Mouse (Mus musculus): ENCODE measurements around the gene Gm21970.

The Gm21970 gene

GRCm38 (mm10) chr16:91391421-91391820, at the start of gene Gm21970:
Gm21970 (plus strand) TSS chr16:91391721.
- in situ Hi-C loops (cut with MboI; ENCODE audit: unreplicated experiment in 2 of 2), result loop anchor here in 1 of 2 experiments (5.0 kb wide), 1 partner anchor 34 kb away; no protein-coding TSS in a partner anchor

DNA sequence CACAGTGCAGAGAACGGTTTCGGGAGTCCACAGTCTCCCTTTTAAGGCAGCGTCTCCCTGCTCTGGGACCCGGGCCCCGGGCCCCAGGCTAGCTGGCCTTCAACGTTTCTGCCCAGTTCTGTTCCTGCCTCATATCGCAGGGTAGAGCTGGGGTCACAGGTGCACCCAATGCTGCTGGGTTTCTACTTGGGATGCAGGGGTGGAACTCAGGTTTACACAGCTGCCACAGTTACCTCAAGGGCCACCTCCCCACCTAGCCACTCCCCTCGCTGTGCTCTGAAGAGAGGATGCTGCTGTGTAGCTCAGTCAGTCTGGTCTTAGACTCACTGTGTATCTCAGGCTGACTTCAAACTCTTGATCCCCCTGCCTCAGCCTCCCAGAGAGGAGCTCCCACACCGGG, 45.0 kb upstream of the Gm21970 start:
- in situ Hi-C loops (cut with MboI; ENCODE audit: unreplicated experiment in 2 of 2), result loop anchor here (25.0 kb wide), 4 partner anchors 609 to 1034 kb away; partner anchors contain the start of genes Fam243 (in 1 of the 2), Mis18a (in 1 of the 2), Mrap (in 1 of the 2) and Smim11 (in 1 of the 2)

DNA sequence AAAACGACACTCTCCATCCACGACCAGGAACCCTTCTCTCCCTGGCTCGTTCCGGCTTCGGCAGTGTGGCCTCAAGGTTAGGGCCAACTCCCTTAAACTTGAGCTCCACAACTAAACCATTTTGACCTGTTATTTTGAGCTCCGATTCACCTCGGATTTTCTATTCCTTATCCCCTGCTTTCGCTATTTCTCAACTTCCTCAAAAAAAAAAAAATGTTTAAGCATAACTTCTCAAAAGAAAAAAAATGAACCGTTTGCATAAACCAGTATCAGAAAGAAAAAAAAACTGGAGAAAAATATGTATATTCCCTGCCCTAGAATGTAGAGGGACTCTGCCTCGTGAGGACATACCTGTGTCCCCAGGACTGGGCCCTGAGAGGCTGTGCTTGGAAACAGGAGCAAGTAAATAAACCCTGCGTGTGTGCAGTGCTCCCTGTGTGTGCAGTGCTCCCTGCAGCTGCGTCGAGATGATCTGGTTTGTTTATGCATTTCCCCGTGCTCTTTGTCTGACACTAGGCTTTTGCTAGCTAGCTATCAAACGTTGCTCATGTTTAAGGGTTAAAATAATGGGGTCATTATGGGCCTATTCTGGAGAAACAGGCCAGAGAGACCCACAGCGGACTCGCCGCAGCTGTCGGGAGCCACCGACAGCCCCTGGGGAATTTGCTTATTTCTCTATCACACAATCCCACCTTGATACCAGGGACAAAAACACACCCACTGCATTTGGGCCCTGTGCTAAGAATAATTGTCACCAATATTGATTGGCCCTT, 43.8 kb upstream of the Gm21970 start:
- in situ Hi-C loops (cut with MboI; ENCODE audit: unreplicated experiment in 2 of 2), result loop anchor here (25.0 kb wide), 4 partner anchors 610 to 1035 kb away; partner anchors contain the start of genes Fam243 (in 1 of the 2), Mis18a (in 1 of the 2), Mrap (in 1 of the 2) and Smim11 (in 1 of the 2)

DNA sequence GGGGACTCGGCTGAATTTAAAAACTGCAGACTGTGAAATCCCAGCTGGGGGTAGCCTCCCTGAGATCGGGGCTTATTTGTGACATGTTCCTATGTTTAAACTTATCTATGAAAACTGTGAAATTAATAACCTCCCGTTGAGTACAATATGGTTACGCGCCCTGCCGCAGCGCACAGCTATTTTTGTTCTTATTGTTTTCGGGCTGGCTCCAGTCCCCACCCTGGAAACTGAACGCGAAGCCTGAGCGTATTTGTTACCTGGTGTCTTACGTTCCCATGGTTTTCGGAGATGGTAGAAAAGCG, 43.3 kb upstream of the Gm21970 start:
- in situ Hi-C loops (cut with MboI; ENCODE audit: unreplicated experiment in 2 of 2), result loop anchor here (25.0 kb wide), 4 partner anchors 611 to 1036 kb away; partner anchors contain the start of genes Fam243 (in 1 of the 2), Mis18a (in 1 of the 2), Mrap (in 1 of the 2) and Smim11 (in 1 of the 2)

DNA sequence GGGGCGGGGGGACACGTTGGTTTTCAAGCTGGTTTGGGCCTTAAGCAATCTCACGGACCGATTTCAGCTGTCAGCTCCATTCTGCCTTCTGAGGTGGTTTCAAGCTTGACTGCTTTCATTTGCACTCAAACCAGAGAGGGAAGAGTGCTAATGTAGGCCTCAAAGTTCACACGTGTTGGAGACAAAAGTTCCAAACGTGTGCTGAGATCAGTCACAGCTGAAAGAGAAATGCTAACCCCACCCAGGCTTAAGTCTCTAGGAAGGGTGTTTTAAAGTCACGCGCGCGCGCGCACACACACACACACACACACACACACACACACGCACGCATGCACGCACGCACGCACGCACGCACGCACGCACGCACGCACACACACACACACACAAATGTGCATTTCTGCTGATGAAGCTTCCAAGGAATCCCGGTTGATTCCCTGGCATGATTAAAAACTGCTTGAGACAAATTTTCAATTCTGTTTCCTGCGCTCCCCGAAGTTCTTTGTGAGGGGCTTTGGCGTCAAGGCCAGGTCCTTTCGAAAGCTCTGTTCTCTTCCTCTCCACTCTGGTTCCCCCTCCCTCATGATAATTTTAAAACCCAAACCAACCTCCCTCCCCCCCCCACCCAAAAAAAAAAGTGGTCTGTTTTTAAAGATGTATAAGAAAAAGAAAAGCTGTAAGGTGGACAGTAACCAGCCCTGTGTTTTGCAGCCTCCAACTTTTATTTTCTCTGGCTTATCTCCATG, 42.8 kb upstream of the Gm21970 start:
- in situ Hi-C loops (cut with MboI; ENCODE audit: unreplicated experiment in 2 of 2), result loop anchor here (25.0 kb wide), 4 partner anchors 611 to 1036 kb away; partner anchors contain the start of genes Fam243 (in 1 of the 2), Mis18a (in 1 of the 2), Mrap (in 1 of the 2) and Smim11 (in 1 of the 2)

DNA sequence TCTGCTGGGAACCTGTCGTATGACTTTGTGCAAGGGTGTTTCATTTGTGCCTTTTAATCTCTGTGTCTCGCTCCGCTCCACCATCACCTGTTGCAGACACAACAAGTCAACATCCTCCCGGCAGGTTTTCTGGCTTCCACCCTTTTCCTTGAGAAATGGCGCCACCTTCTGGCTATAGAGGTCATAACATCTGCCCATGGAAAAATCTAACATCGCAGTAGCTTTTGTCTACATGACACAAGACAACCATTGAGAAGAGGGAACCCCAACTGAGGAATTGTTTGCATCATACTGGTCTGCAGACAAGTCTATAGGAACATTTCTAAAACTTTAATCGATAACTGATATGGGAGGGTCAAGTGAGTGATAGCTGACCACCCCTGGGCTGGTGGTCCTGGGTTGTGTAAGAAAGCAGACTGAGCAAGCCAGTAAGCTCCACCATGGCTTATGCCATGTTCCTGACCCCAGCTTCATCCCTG, 39.4 kb upstream of the Gm21970 start:
- in situ Hi-C loops (cut with MboI; ENCODE audit: unreplicated experiment in 2 of 2), result loop anchor here (5.0 to 25.0 kb wide), 5 partner anchors 270 to 563 kb away; partner anchors contain the start of gene Cfap298 (in 1 of the 2)

DNA sequence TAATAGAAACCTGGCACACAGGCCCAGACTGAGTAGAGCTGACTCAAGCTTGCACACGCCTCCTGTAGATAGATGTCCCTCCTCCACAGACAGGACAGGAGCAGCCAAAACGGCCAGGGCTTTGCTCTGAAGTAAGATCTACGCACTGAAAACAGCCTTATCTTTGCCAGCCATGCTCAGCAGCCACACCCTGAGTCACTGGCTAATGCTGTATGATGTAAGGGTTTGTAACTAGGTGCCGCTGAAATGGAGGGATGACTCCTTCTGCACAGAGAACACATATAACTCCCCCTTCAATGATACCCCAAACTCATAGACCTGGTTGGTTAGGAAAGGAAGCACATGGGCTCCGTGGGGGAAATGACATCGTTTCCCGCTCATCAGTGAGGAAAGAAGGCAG, 38.8 kb upstream of the Gm21970 start:
- in situ Hi-C loops (cut with MboI; ENCODE audit: unreplicated experiment in 2 of 2), result loop anchor here (5.0 to 25.0 kb wide), 5 partner anchors 270 to 562 kb away; partner anchors contain the start of gene Cfap298 (in 1 of the 2)

GRCm38 (mm10) chr16:91353177-91353576, 38.3 kb upstream of the Gm21970 start:
- in situ Hi-C loops (cut with MboI; ENCODE audit: unreplicated experiment in 2 of 2), result loop anchor here (5.0 to 25.0 kb wide), 5 partner anchors 271 to 562 kb away; partner anchors contain the start of gene Cfap298 (in 1 of the 2)

DNA sequence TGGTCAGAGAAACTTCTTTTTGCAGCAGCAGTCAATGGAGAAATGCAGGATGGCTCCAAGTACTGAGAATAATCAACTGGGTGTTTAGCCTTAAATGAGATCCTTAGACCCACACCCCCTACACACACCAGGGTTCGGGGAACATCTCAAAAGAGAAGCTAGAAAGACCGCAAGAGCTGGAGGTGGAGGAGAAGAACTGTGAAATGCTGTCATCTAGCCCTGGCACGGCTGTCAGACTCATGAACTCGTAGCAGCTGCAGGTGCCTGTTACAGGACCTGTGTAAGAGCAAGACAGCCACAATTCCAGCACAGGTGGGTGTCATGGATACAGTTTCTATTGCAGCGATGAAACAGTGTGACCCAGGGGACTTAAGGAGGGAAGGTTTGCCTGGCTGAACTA, 37.9 kb upstream of the Gm21970 start:
- in situ Hi-C loops (cut with MboI; ENCODE audit: unreplicated experiment in 2 of 2), result loop anchor here (5.0 to 25.0 kb wide), 5 partner anchors 271 to 561 kb away; partner anchors contain the start of gene Cfap298 (in 1 of the 2)

- in situ Hi-C loops (cut with MboI; ENCODE audit: unreplicated experiment in 2 of 2), result loop anchor here (5.0 to 25.0 kb wide), 5 partner anchors 272 to 560 kb away; partner anchors contain the start of gene Cfap298 (in 1 of the 2)
Measured at GRCm38 (mm10) chr16:91354599-91354998, 36.9 kb upstream of the Gm21970 start.

DNA sequence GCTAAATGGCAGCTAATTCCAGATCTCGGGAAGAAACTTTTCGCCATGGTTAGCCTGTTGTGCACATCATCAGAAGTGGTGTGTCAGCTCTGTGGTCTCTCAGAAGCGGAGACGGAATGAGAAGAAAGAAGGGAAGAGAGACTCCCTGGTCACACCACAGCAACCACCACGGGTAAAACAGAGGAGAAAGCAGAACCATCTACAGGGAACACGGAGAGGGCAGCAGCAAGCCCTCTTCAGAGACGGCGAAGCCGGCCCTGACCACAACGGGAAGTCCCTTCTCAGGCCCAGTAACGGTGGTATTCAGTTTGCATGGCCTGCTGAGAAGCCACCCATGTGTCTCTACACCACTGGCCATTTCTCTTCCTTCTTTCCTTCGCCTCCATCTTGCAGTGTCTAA, 36.4 kb upstream of the Gm21970 start:
- in situ Hi-C loops (cut with MboI; ENCODE audit: unreplicated experiment in 2 of 2), result loop anchor here (5.0 to 25.0 kb wide), 3 partner anchors 37 to 560 kb away; partner anchors contain the start of gene Gm21970 (in 1 of the 2)

GRCm38 (mm10) chr16:91356760-91357525, 34.6 kb upstream of the Gm21970 start:
- in situ Hi-C loops (cut with MboI; ENCODE audit: unreplicated experiment in 2 of 2), result loop anchor here (5.0 to 25.0 kb wide), 3 partner anchors 35 to 558 kb away; partner anchors contain the start of gene Gm21970 (in 1 of the 2)

DNA sequence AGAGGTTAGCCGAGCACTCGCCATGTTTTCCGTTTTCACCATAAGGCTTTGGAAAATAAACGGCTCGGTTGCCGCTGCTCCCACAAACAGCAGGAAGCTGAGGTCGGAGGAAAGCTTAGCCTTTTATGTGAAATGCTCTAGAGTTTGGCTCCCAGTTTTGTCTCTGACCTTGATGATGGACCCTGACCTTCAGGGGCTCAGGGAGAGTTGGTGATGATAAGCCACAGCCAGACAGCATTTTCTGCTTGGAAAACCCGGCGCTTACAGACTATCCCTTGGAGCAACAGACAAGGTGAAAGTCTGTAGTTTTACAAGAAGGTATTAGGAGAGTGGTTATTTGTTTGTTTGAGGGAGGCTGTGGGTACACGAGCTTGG, 34.0 kb upstream of the Gm21970 start:
- in situ Hi-C loops (cut with MboI; ENCODE audit: unreplicated experiment in 2 of 2), result loop anchor here (5.0 to 25.0 kb wide), 3 partner anchors 35 to 557 kb away; partner anchors contain the start of gene Gm21970 (in 1 of the 2)

GRCm38 (mm10) chr16:91358555-91358954, 33.0 kb upstream of the Gm21970 start:
- in situ Hi-C loops (cut with MboI; ENCODE audit: unreplicated experiment in 2 of 2), result loop anchor here (5.0 to 25.0 kb wide), 3 partner anchors 34 to 556 kb away; partner anchors contain the start of gene Gm21970 (in 1 of the 2)

DNA sequence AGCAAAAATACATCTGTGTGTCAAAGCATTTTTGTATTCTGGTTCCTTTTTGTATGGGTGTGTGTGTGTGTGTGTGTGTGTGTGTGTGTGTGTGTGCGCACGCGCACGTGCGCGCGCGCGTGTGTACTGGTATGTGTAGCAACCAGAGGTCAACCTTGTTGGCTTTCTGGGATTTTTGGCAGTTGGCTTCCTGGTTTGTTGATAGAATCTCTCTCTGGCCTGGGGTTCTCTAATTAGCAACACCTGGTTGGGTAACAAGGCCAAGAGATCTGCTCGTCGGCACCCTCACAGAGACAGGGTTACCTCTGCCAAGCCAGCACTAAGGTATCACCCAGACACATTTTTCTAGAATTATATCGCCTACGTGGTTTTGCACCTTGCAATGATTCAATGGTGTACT, 32.0 kb upstream of the Gm21970 start:
- in situ Hi-C loops (cut with MboI; ENCODE audit: unreplicated experiment in 2 of 2), result loop anchor here (5.0 to 25.0 kb wide), 3 partner anchors 33 to 555 kb away; partner anchors contain the start of gene Gm21970 (in 1 of the 2)

DNA sequence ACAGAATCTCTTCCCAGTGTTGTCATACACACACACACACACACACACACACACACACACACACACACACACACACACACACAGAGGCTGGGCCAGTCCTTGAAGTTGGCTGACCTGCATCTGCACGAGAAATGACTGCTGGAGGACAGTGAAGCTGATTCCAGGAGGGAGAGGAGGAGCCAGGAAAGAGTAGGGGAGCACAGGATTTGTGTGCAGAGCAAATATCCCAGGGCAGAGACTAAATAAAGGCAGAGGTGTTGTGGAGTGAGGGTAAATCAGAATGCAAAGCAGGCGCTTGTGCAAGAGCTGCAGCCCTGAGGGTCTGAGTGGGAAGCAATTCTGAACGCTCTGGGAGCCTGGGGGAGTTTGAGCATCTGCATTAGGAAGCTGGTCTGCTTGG, 31.4 kb upstream of the Gm21970 start:
- in situ Hi-C loops (cut with MboI; ENCODE audit: unreplicated experiment in 2 of 2), result loop anchor here (10.0 to 25.0 kb wide), 3 partner anchors 135 to 552 kb away; no protein-coding TSS in a partner anchor

GRCm38 (mm10) chr16:91362006-91362405, 29.5 kb upstream of the Gm21970 start:
- in situ Hi-C loops (cut with MboI; ENCODE audit: unreplicated experiment in 2 of 2), result loop anchor here (10.0 to 25.0 kb wide), 3 partner anchors 133 to 550 kb away; no protein-coding TSS in a partner anchor

DNA sequence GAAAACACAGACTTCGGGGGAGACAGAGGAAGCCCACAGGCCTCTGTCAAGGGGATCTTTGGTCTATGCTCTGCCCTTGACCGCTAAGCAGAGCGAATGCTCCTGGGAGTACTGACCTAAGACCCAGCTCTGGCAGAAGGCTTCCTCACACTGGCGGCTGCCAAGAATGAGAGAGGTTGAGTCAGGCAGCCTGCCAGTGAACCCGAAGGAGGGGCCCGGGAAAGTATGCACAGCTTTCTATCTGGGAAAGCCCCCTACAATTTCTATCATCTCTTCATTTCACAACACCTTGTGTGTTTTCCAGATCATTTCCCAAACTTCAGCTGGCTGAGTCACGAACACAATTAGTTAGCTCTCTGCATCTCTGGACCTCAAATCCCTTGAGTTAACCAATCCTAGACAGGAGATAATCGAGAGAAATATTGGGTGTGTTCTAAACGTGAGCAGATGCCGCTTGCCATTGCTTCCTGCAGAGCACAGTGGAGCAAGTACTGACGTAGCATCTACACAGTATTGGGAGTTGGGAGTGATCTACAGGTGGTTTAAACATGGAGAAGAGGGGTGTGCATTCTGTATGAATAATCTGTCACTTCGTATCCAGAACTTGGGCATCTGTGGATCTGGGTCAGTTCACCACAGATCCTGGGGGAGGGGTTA, 28.8 kb upstream of the Gm21970 start:
- in situ Hi-C loops (cut with MboI; ENCODE audit: unreplicated experiment in 2 of 2), result loop anchor here (10.0 to 25.0 kb wide), 3 partner anchors 132 to 550 kb away; no protein-coding TSS in a partner anchor

All from v-Abl transformed pro-B cells (cell line).